Mouse (Mus musculus) embryo, embryonic 10 days (tissue): ENCODE measurements around the gene Sptb.
A peak's percentile ranks its signal among the peaks of the same experiment; 100 is the strongest.

Source experiments
- DNase-seq: peaks from one replicate; pipeline ENCODE4 v3.0.0-alpha.2; 2015; ENCODE audit warnings: low spot score

The Sptb gene

GRCm38 (mm10) chr12:76673794-76674222, 36.5 kb downstream of the Sptb start:
- peak; percentile 30 for DNase-seq

- no peak for DNase-seq
These were observed 38.3 kb downstream of the Sptb start for GRCm38 (mm10) chr12:76672008-76672407.

- DNase-seq = no peak
These were observed 39.7 kb downstream of the Sptb start for GRCm38 (mm10) chr12:76670533-76671086.

- DNase-seq = peak; percentile 58
These were observed 40.3 kb downstream of the Sptb start for GRCm38 (mm10) chr12:76669956-76670530.

GRCm38 (mm10) chr12:76668654-76669419, 41.5 kb downstream of the Sptb start:
- DNase-seq = no peak

- DNase-seq = no peak
These were observed 58.5 kb downstream of the Sptb start for GRCm38 (mm10) chr12:76651788-76652345.

GRCm38 (mm10) chr12:76649708-76650687, 60.3 kb downstream of the Sptb start:
- peak; percentile 82 for DNase-seq

GRCm38 (mm10) chr12:76645222-76646110, 64.9 kb downstream of the Sptb start:
- peak; percentile 51 for DNase-seq

- DNase-seq = no peak
These were observed 66.7 kb downstream of the Sptb start for GRCm38 (mm10) chr12:76643679-76644078.

- no peak for DNase-seq
These were observed 67.7 kb downstream of the Sptb start for GRCm38 (mm10) chr12:76642616-76643015.

- no peak for DNase-seq
These were observed 69.7 kb downstream of the Sptb start for GRCm38 (mm10) chr12:76640620-76641019.

GRCm38 (mm10) chr12:76634899-76635693, 75.3 kb downstream of the Sptb start:
- DNase-seq = no peak

- no peak for DNase-seq
These were observed 87.0 kb downstream of the Sptb start for GRCm38 (mm10) chr12:76623374-76623773.

GRCm38 (mm10) chr12:76619847-76620246, 90.5 kb downstream of the Sptb start:
- no peak for DNase-seq

- no peak for DNase-seq
These were observed 92.2 kb downstream of the Sptb start for GRCm38 (mm10) chr12:76618175-76618574.

GRCm38 (mm10) chr12:76615580-76615937, 94.8 kb downstream of the Sptb start:
- DNase-seq = no peak

- no peak for DNase-seq
These were observed 95.3 kb downstream of the Sptb start for GRCm38 (mm10) chr12:76614868-76615579.

- no peak for DNase-seq
These were observed 97.7 kb downstream of the Sptb start for GRCm38 (mm10) chr12:76612621-76613020.

- DNase-seq = no peak
These were observed 101.3 kb downstream of the Sptb start for GRCm38 (mm10) chr12:76608997-76609565.
